Mouse (Mus musculus) spleen, adult 18-20 months (tissue): ENCODE data around the gene Igf2bp3.

ENCODE experiments used
- DNase-seq, 2 experiments: peaks; one replicate each; pipeline ENCODE4 v3.0.0; 2022; ENCODE audit warnings: mixed read lengths in 2 of 2

The Igf2bp3 gene

GRCm38 (mm10) chr6:49057053-49058021 lies 157.4 kb downstream of the Igf2bp3 start:
- peak in 1 of 2 experiments; percentile 65 for DNase-seq

- no peak for DNase-seq
These were observed 158.7 kb downstream of the Igf2bp3 start for GRCm38 (mm10) chr6:49056009-49056408.

GRCm38 (mm10) chr6:49055256-49055733 lies 159.5 kb downstream of the Igf2bp3 start:
- no peak for DNase-seq

GRCm38 (mm10) chr6:49052191-49052590 lies 162.6 kb downstream of the Igf2bp3 start:
- no peak for DNase-seq

GRCm38 (mm10) chr6:49050677-49051410 lies 163.9 kb downstream of the Igf2bp3 start:
- no peak for DNase-seq

- no peak for DNase-seq
These were observed 166.4 kb downstream of the Igf2bp3 start for GRCm38 (mm10) chr6:49048395-49048794.

GRCm38 (mm10) chr6:49047848-49048247 lies 166.9 kb downstream of the Igf2bp3 start:
- no peak for DNase-seq

GRCm38 (mm10) chr6:49046976-49047375 lies 167.8 kb downstream of the Igf2bp3 start:
- no peak for DNase-seq

- DNase-seq = no peak
These were observed 168.3 kb downstream of the Igf2bp3 start for GRCm38 (mm10) chr6:49046502-49046901.

GRCm38 (mm10) chr6:49039470-49040180 lies 175.1 kb downstream of the Igf2bp3 start:
- DNase-seq = peak in 1 of 2 experiments; percentile 52

- no peak for DNase-seq
These were observed 177.5 kb downstream of the Igf2bp3 start for GRCm38 (mm10) chr6:49037268-49037662.

- DNase-seq = no peak
These were observed 178.2 kb downstream of the Igf2bp3 start, which contains the start of gene Gpnmb for GRCm38 (mm10) chr6:49036275-49037267. Gene Gpnmb (plus strand): TSS chr6:49036546.
